Mouse (Mus musculus): ENCODE data around the gene Orc5. TPM values are rescaled to one million over a fixed set of nuclear protein-coding genes. Genes with fewer than 3 reads are reported as not detected.

Gene Orc5
- polyA plus RNA-seq, 1 experiment from 2014 or later, result 39.1 TPM

Other genes starting within 250 kb of the Orc5 start
- 6.4 and 6.5 TPM in 2 replicates for gene Reln, start 205.7 kb downstream of the Orc5 start, polyA plus RNA-seq (2014; fragmentation: Nextera tagmentation; extraction: Ambion mirVana)
- gene Lhfpl3, start 195.6 kb upstream of the Orc5 start, polyA plus RNA-seq (2014; fragmentation: Nextera tagmentation; extraction: Ambion mirVana), result 0.17 and 0.18 TPM in 2 replicates

Data from heart, embryonic 11.5 days (tissue).